ENCODE assay signal across 8 mouse cellular contexts in the genomic region with DNA sequence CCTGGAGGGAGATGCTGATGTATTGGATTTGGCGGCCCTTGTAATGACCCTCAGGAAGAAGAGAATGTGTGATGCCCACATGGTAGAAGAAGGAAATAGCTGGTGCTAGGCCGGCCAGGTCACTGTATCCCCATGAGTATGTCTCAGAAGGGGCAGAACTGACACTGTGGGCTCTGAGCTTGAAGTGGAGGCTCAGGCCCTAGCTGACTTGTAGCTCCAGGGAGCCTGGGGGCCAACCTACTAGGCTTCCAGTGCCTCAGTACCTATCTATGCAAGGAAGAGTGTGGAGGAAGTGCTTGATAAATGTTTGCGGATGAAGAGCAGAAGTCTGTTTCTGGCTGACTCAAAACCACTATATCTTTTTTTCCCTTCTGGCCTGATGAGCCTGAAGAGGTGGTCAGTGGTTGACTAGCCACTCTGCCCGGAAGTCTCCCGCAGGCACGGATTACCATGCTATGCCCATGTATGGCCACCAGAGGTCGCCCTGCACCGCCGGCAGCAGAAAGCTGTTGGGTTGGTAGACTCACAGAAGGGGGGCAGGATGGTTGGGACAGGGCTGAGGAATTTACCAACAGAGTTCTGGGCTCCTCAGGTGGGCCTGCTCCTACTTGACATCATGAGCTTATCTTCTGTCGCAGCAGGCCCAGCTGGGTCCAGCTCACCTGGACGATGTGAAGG. TPM values are rescaled to one million over a fixed set of nuclear protein-coding genes. Genes with fewer than 3 reads are reported as not detected.
DNase-seq lines count a peak whose midpoint lies in the region; ATAC-seq and TF ChIP-seq lines count a peak whose summit lies in the region.
"Had no signal": no experiment of that assay in that cellular context is flagged by ENCODE, and none has a peak within 500 bp of the region (broad histone marks: within the 10 kb centered on the region; RNA-seq: fewer than 3 reads in every experiment).

No protein-coding gene starts in this region.

- no peak overlapping the region for H3K4me2 ChIP-seq in forebrain, embryonic 13.5 days
- no peak overlapping the region for H3K4me2 ChIP-seq in hindbrain, embryonic 14.5 days (replicated peaks)
- H3K4me2 ChIP-seq: heart, embryonic 15.5 days had no signal

- peak; percentile 97 for TF ChIP-seq CTCF in G1E (IDR thresholded peaks at IDR 0.05; ENCODE audit: low read depth, low read length)

- no peaks in the 10 kb centered on the region for H3K9me3 ChIP-seq in G1E (replicated peaks)
- H3K9me3 ChIP-seq in forebrain, embryonic 13.5 days (replicated peaks): no peaks in the 10 kb centered on the region
- H3K9me3 ChIP-seq in hindbrain, embryonic 14.5 days (ENCODE audit: control insufficient read depth, low read length): no peaks in the 10 kb centered on the region
- no peaks in the 10 kb centered on the region for H3K9me3 ChIP-seq in midbrain, embryonic 10.5 days (replicated peaks)
- H3K9me3 ChIP-seq: heart, embryonic 15.5 days had no signal

- H3K9ac ChIP-seq in forebrain, embryonic 13.5 days: no peak overlapping the region
- H3K9ac ChIP-seq in hindbrain, embryonic 14.5 days: no peak overlapping the region
- H3K9ac ChIP-seq: heart, embryonic 15.5 days had no signal

- WGBS in forebrain, embryonic 13.5 days: 24% methylated on average over 11 of the region's 11 CpGs
- 26% methylated on average over 11 of the region's 11 CpGs for WGBS in hindbrain, embryonic 14.5 days
- WGBS in midbrain, embryonic 10.5 days: 24% methylated on average over 11 of the region's 11 CpGs

- H3K4me3 ChIP-seq in G1E (ENCODE audit: low read depth, low read length): no peak overlapping the region
- no peak overlapping the region for H3K4me3 ChIP-seq in forebrain, embryonic 13.5 days
- H3K4me3 ChIP-seq in hindbrain, embryonic 14.5 days (replicated peaks; ENCODE audit: low read length): no peak overlapping the region
- H3K4me3 ChIP-seq in midbrain, embryonic 10.5 days: no peak overlapping the region
- H3K4me3 ChIP-seq: heart, embryonic 15.5 days had no signal

- H3K36me3 ChIP-seq in G1E (replicated peaks): no peaks in the 10 kb centered on the region
- H3K36me3 ChIP-seq in forebrain, embryonic 13.5 days (ENCODE audit: poor library complexity, severe bottlenecking): no peaks in the 10 kb centered on the region
- 0 out of 2 replicates have a peak, but pooled peaks cover 6% of the 10 kb centered on the region for H3K36me3 ChIP-seq in hindbrain, embryonic 14.5 days (replicated peaks; ENCODE audit: control insufficient read depth, insufficient read depth)
- H3K36me3 ChIP-seq in midbrain, embryonic 10.5 days: no peaks in the 10 kb centered on the region
- H3K36me3 ChIP-seq: heart, embryonic 15.5 days had no signal

- ATAC-seq in G1E (ENCODE audit: extremely low read depth, insufficient number of reproducible peaks, low FRiP score, poor library complexity, severe bottlenecking): no peak
- peak; percentile 50; the same call in 1 of the 2 replicates for ATAC-seq in forebrain, embryonic 13.5 days
- peak; percentile 57; the same call in 1 of the 2 replicates for ATAC-seq in hindbrain, embryonic 14.5 days (ENCODE audit: low FRiP score)

- DNase-seq in G1E (ENCODE audit: low spot score): peak; percentile 43
- peak; percentile 44 for DNase-seq in c-Kit-positive CD71-positive TER-119-positive erythroid progenitor cells, embryonic 14.5 days (ENCODE audit: low spot score)
- DNase-seq in hindbrain, embryonic 14.5 days (ENCODE audit: low spot score): peak; percentile 78
- DNase-seq in left cerebral cortex, postnatal 10 days (ENCODE audit: extremely low spot score in 1 of 2, low spot score in 2 of 2): peak; percentile 74 to 83
- DNase-seq in midbrain, embryonic 10.5 days (ENCODE audit: low spot score): peak; percentile 79
- peak; percentile 73 for DNase-seq in right cerebral cortex, postnatal 14 days

- 0 out of 2 replicates have a peak, but pooled peaks cover 9% of the 10 kb centered on the region for H3K4me1 ChIP-seq in G1E (ENCODE audit: insufficient read depth, low read depth, low read length)
- H3K4me1 ChIP-seq in forebrain, embryonic 13.5 days: peaks cover 9% of the 10 kb centered on the region
- H3K4me1 ChIP-seq in hindbrain, embryonic 14.5 days (replicated peaks; ENCODE audit: control insufficient read depth, insufficient read depth, low read length): no peaks in the 10 kb centered on the region
- H3K4me1 ChIP-seq in midbrain, embryonic 10.5 days: peaks cover 21% of the 10 kb centered on the region

- peaks cover 59% of the 10 kb centered on the region for H3K27me3 ChIP-seq in G1E (ENCODE audit: insufficient read depth, low read length)
- no peaks in the 10 kb centered on the region for H3K27me3 ChIP-seq in forebrain, embryonic 13.5 days
- no peaks in the 10 kb centered on the region for H3K27me3 ChIP-seq in hindbrain, embryonic 14.5 days (ENCODE audit: control insufficient read depth, insufficient read depth, low read length)
- no peaks in the 10 kb centered on the region for H3K27me3 ChIP-seq in midbrain, embryonic 10.5 days (ENCODE audit: low read depth, poor library complexity, severe bottlenecking)
- H3K27me3 ChIP-seq: heart, embryonic 15.5 days had no signal

- intact Hi-C loops in left cerebral cortex, postnatal 10 days (cut with DNase I): loop anchor here (5.0 to 10.0 kb wide), 3 partner anchors 74 to 324 kb away; no protein-coding TSS in a partner anchor

- no peak overlapping the region for H3K27ac ChIP-seq in forebrain, embryonic 13.5 days
- H3K27ac ChIP-seq in hindbrain, embryonic 14.5 days: no peak overlapping the region
- no peak overlapping the region for H3K27ac ChIP-seq in midbrain, embryonic 10.5 days (replicated peaks)
- H3K27ac ChIP-seq: heart, embryonic 15.5 days had no signal

RNA-seq across cellular contexts. Expression of gene Sun2, which starts 10.5 kb away (rescaled TPM):
- total RNA-seq in G1E (2014; fragmentation: Nextera tagmentation) (16.2 and 33.3 TPM in 2 replicates), G1E (2017) (24.2 and 24.4 TPM in 2 replicates)
- polyA plus RNA-seq in G1E (2012): 30.1 and 32.3 TPM in 2 replicates
- polyA plus RNA-seq in forebrain, embryonic 13.5 days (2015; fragmentation: Nextera tagmentation; extraction: Ambion mirVana): 8.1 and 8.4 TPM in 2 replicates
- 5.9 and 6.7 TPM in 2 replicates for polyA plus RNA-seq in hindbrain, embryonic 14.5 days (2014; fragmentation: Nextera tagmentation; extraction: Ambion mirVana)
- 10 to 100 TPM; 14.9 to 20.2 TPM for total RNA-seq in left cerebral cortex, postnatal 10 days (2021)
- polyA plus RNA-seq in midbrain, embryonic 10.5 days (2016; fragmentation: Nextera tagmentation; extraction: Ambion mirVana): 2.2 and 3.9 TPM in 2 replicates

RNA-seq across cellular contexts. Expression of gene Dnal4, which starts 24.8 kb away (rescaled TPM):
- total RNA-seq in G1E (2014; fragmentation: Nextera tagmentation) (15.2 and 19.5 TPM in 2 replicates), G1E (2017) (13.1 and 13.9 TPM in 2 replicates)
- polyA plus RNA-seq in G1E (2012): 25.7 and 29.7 TPM in 2 replicates
- 90.6 and 94.0 TPM in 2 replicates for polyA plus RNA-seq in forebrain, embryonic 13.5 days (2015; fragmentation: Nextera tagmentation; extraction: Ambion mirVana)
- polyA plus RNA-seq in hindbrain, embryonic 14.5 days (2014; fragmentation: Nextera tagmentation; extraction: Ambion mirVana): 64.6 and 67.8 TPM in 2 replicates
- total RNA-seq in left cerebral cortex, postnatal 10 days (2021): 10 to 100 TPM; 28.6 to 31.0 TPM
- polyA plus RNA-seq in midbrain, embryonic 10.5 days (2016; fragmentation: Nextera tagmentation; extraction: Ambion mirVana): 63.9 and 81.5 TPM in 2 replicates

RNA-seq across cellular contexts. Expression of gene Nptxr, which starts 51.7 kb away (rescaled TPM):
- total RNA-seq in G1E (2014; fragmentation: Nextera tagmentation) (not detected in 2 replicates), G1E (2017) (under 0.01 and 0.05 TPM in 2 replicates)
- 0.01 and 0.03 TPM in 2 replicates for polyA plus RNA-seq in G1E (2012)
- polyA plus RNA-seq in forebrain, embryonic 13.5 days (2015; fragmentation: Nextera tagmentation; extraction: Ambion mirVana): 7.9 and 8.3 TPM in 2 replicates
- polyA plus RNA-seq in hindbrain, embryonic 14.5 days (2014; fragmentation: Nextera tagmentation; extraction: Ambion mirVana): 20.9 and 24.8 TPM in 2 replicates
- total RNA-seq in left cerebral cortex, postnatal 10 days (2021): 100 to 1,000 TPM; 454 to 474 TPM
- polyA plus RNA-seq in midbrain, embryonic 10.5 days (2016; fragmentation: Nextera tagmentation; extraction: Ambion mirVana): 2.2 and 3.4 TPM in 2 replicates
